ENCODE assay signal across 23 mouse cellular contexts in genomic region chr14:57219097-57219618, GRCm38 (mm10).
A peak's percentile ranks its signal among the peaks of the same experiment; 100 is the strongest.
DNase-seq lines count a peak whose midpoint lies in the region; ATAC-seq lines count a peak whose summit lies in the region.
"Had no signal": no experiment of that assay in that cellular context is flagged by ENCODE, and none has a peak within 500 bp of the region (broad histone marks: within the 10 kb centered on the region; RNA-seq: fewer than 3 reads in every experiment).

No protein-coding gene starts in this region.

- H3K4me1 ChIP-seq in intestine, embryonic 15.5 days (replicated peaks): no peaks in the 10 kb centered on the region
- peaks cover 5% of the 10 kb centered on the region; the same call in 1 of the 2 replicates for H3K4me1 ChIP-seq in limb, embryonic 10.5 days
- H3K4me1 ChIP-seq: forebrain, embryonic 12.5 days; heart, embryonic 10.5 days; heart, embryonic 13.5 days; hindbrain, embryonic 12.5 days; hindbrain, embryonic 15.5 days had no signal

- H3K36me3 ChIP-seq in intestine, embryonic 15.5 days: no peaks in the 10 kb centered on the region
- H3K36me3 ChIP-seq in limb, embryonic 10.5 days: no peaks in the 10 kb centered on the region
- H3K36me3 ChIP-seq: forebrain, embryonic 12.5 days; heart, embryonic 10.5 days; heart, embryonic 13.5 days; hindbrain, embryonic 12.5 days; hindbrain, embryonic 15.5 days had no signal

- peak; percentile 44 for DNase-seq in heart, adult 11 months
- DNase-seq in heart, postnatal 36 days: no peak
- DNase-seq in limb, embryonic 10.5 days (ENCODE audit: low spot score): peak; percentile 25
- no peak for DNase-seq in left cerebral cortex, adult 11 months (ENCODE audit: low spot score)
- no peak for DNase-seq in left cerebral cortex, adult 8-10 months (ENCODE audit: low spot score in 2 of 2)
- no peak for DNase-seq in thymus, postnatal 4 days
- DNase-seq in cerebellum, postnatal 36 days: no peak
- DNase-seq: adrenal gland, adult 2 months; adrenal gland, postnatal 14 days; cerebellum, adult 11-12 months; cerebellum, adult 8-10 months; cerebellum, postnatal 10 days; forebrain, postnatal 0 days; gastrocnemius, adult 2 months; gastrocnemius, postnatal 14 days; heart, adult 2 months; heart, postnatal 14 days had no signal

- H3K4me2 ChIP-seq in intestine, embryonic 15.5 days (replicated peaks): no peak overlapping the region
- H3K4me2 ChIP-seq: forebrain, embryonic 12.5 days; heart, embryonic 13.5 days; hindbrain, embryonic 12.5 days; hindbrain, embryonic 15.5 days had no signal

- H3K27me3 ChIP-seq in intestine, embryonic 15.5 days (replicated peaks): no peaks in the 10 kb centered on the region
- no peaks in the 10 kb centered on the region for H3K27me3 ChIP-seq in limb, embryonic 10.5 days (ENCODE audit: low read depth, poor library complexity, severe bottlenecking)
- H3K27me3 ChIP-seq: forebrain, embryonic 12.5 days; heart, embryonic 13.5 days; hindbrain, embryonic 12.5 days; hindbrain, embryonic 15.5 days had no signal

- H3K9ac ChIP-seq in intestine, embryonic 15.5 days: no peak overlapping the region
- H3K9ac ChIP-seq: forebrain, embryonic 12.5 days; forebrain, postnatal 0 days; heart, embryonic 13.5 days; hindbrain, embryonic 12.5 days; hindbrain, embryonic 15.5 days had no signal

- no peaks in the 10 kb centered on the region for H3K9me3 ChIP-seq in intestine, embryonic 15.5 days
- H3K9me3 ChIP-seq in limb, embryonic 10.5 days (replicated peaks): no peaks in the 10 kb centered on the region
- H3K9me3 ChIP-seq: forebrain, embryonic 12.5 days; heart, embryonic 10.5 days; hindbrain, embryonic 12.5 days; hindbrain, embryonic 15.5 days had no signal

- 63% methylated on average over 4 of the region's 4 CpGs for WGBS in intestine, embryonic 15.5 days
- WGBS in limb, embryonic 10.5 days: 71% methylated on average over 4 of the region's 4 CpGs

- intact Hi-C loops in heart, postnatal 36 days (cut with DNase I): loop anchor here (1.0 kb wide), 1 partner anchor 11 kb away; no protein-coding TSS in a partner anchor

- peak; percentile 78 for ATAC-seq in intestine, embryonic 15.5 days
- ATAC-seq: forebrain, postnatal 0 days had no signal

- no peak overlapping the region for H3K27ac ChIP-seq in intestine, embryonic 15.5 days
- no peak overlapping the region for H3K27ac ChIP-seq in limb, embryonic 10.5 days
- H3K27ac ChIP-seq: forebrain, embryonic 12.5 days; gastrocnemius, adult 2 months; heart, adult 2 months; heart, embryonic 10.5 days; heart, embryonic 13.5 days; hindbrain, embryonic 12.5 days; hindbrain, embryonic 15.5 days had no signal

- H3K4me3 ChIP-seq in intestine, embryonic 15.5 days (replicated peaks): no peak overlapping the region
- H3K4me3 ChIP-seq in limb, embryonic 10.5 days: no peak overlapping the region
- H3K4me3 ChIP-seq: forebrain, embryonic 12.5 days; gastrocnemius, adult 2 months; heart, adult 2 months; heart, embryonic 10.5 days; heart, embryonic 13.5 days; hindbrain, embryonic 12.5 days; hindbrain, embryonic 15.5 days had no signal

Comparison
In these comparisons a context has a peak if more than half of its experiments do, and no peak if none do; other contexts are left out.
1. DNase-seq: peak in heart, adult 11 months (single experiment) and limb, embryonic 10.5 days (single experiment); none in heart, postnatal 36 days (0 of 2), left cerebral cortex, adult 11 months (single experiment), left cerebral cortex, adult 8-10 months (0 of 2), thymus, postnatal 4 days (single experiment) and cerebellum, postnatal 36 days (0 of 2).